Mouse (Mus musculus) right cerebral cortex, postnatal 10 days (tissue): Measurements from ENCODE around the gene Khdc1a.

Experiments
- DNase-seq, 2 experiments: peaks; one replicate each; pipeline ENCODE4 v3.0.0; 2021; ENCODE audit warnings: low spot score in 2 of 2

Gene Khdc1a

GRCm38 (mm10) chr1:21391138-21391671, 41.8 kb downstream of the Khdc1a start:
- DNase-seq: no peak
